Mouse (Mus musculus) neural tube, embryonic 14.5 days (tissue): ENCODE results near the gene Mylk. TPM values are rescaled to one million over a fixed set of nuclear protein-coding genes. Genes with fewer than 3 reads are reported as not detected.
A peak's percentile ranks its signal among the peaks of the same experiment; 100 is the strongest.

ENCODE experiments used
- ATAC-seq: fragments of 200-750 bp; cut with Nextera tagmentation; 2 replicates; pipeline ENCODE4 v1.8.0; 2017; ENCODE audit warnings: low read depth, mild to moderate bottlenecking, moderate TSS enrichment, moderate library complexity
- H3K27ac ChIP-seq: fragments of 300-500 bp; sonication (generic); 2 replicates; pipeline ENCODE4 v1.5.1; 2014; ENCODE audit warnings: low read depth, mild to moderate bottlenecking, control low read depth, low read length, moderate library complexity, mixed read lengths
- H3K27me3 ChIP-seq: fragments of 300-500 bp; sonication (generic); 2 replicates; pipeline ENCODE4 v1.6.1; 2014; ENCODE audit warnings: low read length; ENCODE audit not compliant: control insufficient read depth, insufficient read depth
- H3K36me3 ChIP-seq: fragments of 300-500 bp; sonication (generic); 2 replicates; pipeline ENCODE4 v1.6.1; 2014; ENCODE audit warnings: low read length, mixed read lengths; ENCODE audit not compliant: control insufficient read depth, insufficient read depth
- H3K4me1 ChIP-seq: fragments of 300-500 bp; sonication (generic); 2 replicates; pipeline ENCODE4 v1.6.1; 2014; ENCODE audit warnings: low read length; ENCODE audit not compliant: control insufficient read depth, insufficient read depth
- H3K4me2 ChIP-seq: fragments of 300-500 bp; sonication (generic); 2 replicates; pipeline ENCODE4 v1.6.1; 2014; ENCODE audit warnings: mild to moderate bottlenecking, low read depth, low read length, control low read depth
- H3K4me3 ChIP-seq: fragments of 300-500 bp; sonication (generic); 2 replicates; pipeline ENCODE4 v1.5.1; 2014; ENCODE audit warnings: low read depth, low read length, control low read depth, mixed read lengths
- H3K9ac ChIP-seq: fragments of 300-500 bp; sonication (generic); replicated peaks from 2 replicates; pipeline ENCODE4 v1.6.1; 2014; ENCODE audit warnings: low read depth, mild to moderate bottlenecking, control low read depth, low read length, mixed read lengths
- H3K9me3 ChIP-seq: fragments of 300-500 bp; sonication (generic); 2 replicates; pipeline ENCODE4 v1.6.1; 2016; ENCODE audit warnings: low read length; ENCODE audit not compliant: control insufficient read depth
- WGBS: fragments of 180-500 bp; shearing (Covaris S2); extraction: QIAGEN DNeasy Blood & Tissue Kit; methylation state at CpG from one replicate; pipeline ENCODE4 v1.1.7; 2014; 5-methylcytosine and 5-hydroxymethylcytosine counted together
- polyA plus RNA-seq: library from polyadenylated mRNA; unstranded; fragments of >200 nt; fragmentation: Nextera tagmentation; extraction: Ambion mirVana; gene quantifications from 2 replicates; pipeline ENCODE4 v1.2.1, GENCODE M21; 2014

Mylk gene
- polyA plus RNA-seq, 1 experiment from 2014 or later, result 1.5 TPM

DNA sequence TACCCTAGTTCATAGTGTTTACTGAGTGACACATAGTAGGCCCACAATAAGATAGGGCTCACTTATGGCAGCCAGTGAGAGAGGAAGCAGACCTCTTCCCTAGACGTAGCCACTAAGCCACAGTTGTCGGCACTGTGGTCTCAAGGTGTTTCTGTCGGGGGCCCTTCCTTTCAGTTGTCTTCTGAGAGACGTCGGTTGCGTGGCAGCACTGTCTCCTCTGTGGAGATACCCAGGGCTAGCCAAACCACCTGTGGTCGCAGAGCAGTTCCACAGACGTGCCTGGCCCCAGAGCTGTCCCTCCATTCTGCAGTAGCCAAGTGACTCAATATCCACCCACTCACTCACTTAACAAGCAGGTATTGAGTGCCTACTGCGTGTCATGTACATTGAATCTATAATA lies 205.9 kb downstream of the Mylk start:
- H3K9me3 ChIP-seq, result no peaks in the 10 kb centered on the region
- no peak overlapping the region for H3K27ac ChIP-seq
- ATAC-seq, result no peak
- no peaks in the 10 kb centered on the region for H3K27me3 ChIP-seq
- no peaks in the 10 kb centered on the region for H3K36me3 ChIP-seq
- H3K4me3 ChIP-seq, result no peak overlapping the region
- H3K4me2 ChIP-seq, result no peak overlapping the region
- no peaks in the 10 kb centered on the region for H3K4me1 ChIP-seq
- H3K9ac ChIP-seq, result no peak overlapping the region
- WGBS, result 90% methylated on average over 9 of the region's 9 CpGs

DNA sequence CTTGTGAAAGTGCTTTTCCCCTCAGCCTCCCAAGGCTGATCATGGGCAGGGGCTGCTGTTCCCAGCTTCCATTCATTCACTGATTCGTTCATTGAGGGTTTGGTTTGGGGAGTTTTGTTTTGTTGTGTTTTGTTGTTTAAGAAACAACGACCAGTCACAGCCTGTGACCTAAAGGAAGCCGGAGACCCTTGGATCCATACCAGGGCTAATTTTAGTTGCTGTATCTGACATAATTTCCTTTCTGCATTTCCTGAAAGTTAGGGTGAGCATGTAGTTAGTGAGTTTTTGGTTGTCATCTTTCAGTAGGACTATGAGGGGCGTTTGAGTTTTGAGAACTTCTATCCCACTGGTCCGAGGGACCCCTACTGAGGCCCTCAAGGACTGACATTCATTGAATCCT lies 207.2 kb downstream of the Mylk start:
- Histone ChIP-seq H3K4me3 (no peak overlapping the region), H3K9me3 (no peaks in the 10 kb centered on the region), H3K36me3 (no peaks in the 10 kb centered on the region), H3K4me2 (no peak overlapping the region), H3K27me3 (no peaks in the 10 kb centered on the region), H3K27ac (no peak overlapping the region), H3K4me1 (no peaks in the 10 kb centered on the region), H3K9ac (no peak overlapping the region)
- WGBS, result 83% methylated on average over 5 of the region's 5 CpGs
- no peak for ATAC-seq

DNA sequence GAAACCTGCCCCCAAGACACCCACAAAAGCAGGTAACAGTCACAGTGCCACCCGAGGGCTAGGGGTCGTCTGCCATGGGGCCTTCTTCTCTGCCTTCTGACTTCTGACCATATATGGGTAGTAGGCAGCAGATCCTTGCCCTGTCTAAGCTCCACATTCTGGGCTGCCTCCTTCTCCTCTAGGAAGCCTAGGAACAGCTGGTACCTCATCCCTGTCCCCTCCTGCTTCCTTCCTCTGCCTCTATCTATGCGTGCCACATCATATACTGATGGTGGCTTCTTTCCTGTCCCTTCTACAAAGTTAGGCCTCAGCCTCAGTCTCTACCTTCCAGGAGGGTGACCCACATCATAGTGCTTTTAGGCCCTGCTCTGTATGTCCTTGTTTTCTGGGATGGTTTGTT lies 207.8 kb downstream of the Mylk start:
- no peak overlapping the region for H3K4me3 ChIP-seq
- no peaks in the 10 kb centered on the region for H3K9me3 ChIP-seq
- ATAC-seq, result no peak
- no peak overlapping the region for H3K4me2 ChIP-seq
- no peaks in the 10 kb centered on the region for H3K36me3 ChIP-seq
- no peaks in the 10 kb centered on the region for H3K4me1 ChIP-seq
- no peak overlapping the region for H3K9ac ChIP-seq
- 71% methylated on average over 3 of the region's 3 CpGs for WGBS
- no peaks in the 10 kb centered on the region for H3K27me3 ChIP-seq
- H3K27ac ChIP-seq, result no peak overlapping the region

DNA sequence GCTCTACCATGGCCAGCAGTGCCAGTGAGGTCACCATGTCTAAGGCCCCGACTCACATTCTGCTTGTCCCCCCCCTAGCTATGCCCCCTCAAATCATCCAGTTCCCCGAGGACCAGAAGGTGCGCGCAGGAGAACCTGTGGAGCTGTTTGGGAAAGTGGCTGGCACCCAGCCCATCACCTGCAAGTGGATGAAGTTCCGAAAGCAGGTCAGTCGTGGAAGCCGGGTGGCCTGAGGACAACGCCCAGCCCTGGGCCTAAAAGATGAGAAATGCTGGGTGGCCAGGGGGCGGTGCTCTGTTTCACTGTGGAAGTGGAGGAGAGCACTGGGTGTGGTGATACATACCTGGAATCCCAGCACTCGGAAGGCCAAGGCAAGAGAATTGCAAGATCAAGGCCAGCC lies 208.5 kb downstream of the Mylk start:
- Histone ChIP-seq H3K36me3 (no peaks in the 10 kb centered on the region), H3K27me3 (no peaks in the 10 kb centered on the region), H3K4me2 (no peak overlapping the region), H3K4me1 (no peaks in the 10 kb centered on the region), H3K4me3 (no peak overlapping the region), H3K9ac (no peak overlapping the region), H3K9me3 (no peaks in the 10 kb centered on the region), H3K27ac (no peak overlapping the region)
- WGBS, result 98% methylated on average over 10 of the region's 10 CpGs
- ATAC-seq, result no peak

DNA sequence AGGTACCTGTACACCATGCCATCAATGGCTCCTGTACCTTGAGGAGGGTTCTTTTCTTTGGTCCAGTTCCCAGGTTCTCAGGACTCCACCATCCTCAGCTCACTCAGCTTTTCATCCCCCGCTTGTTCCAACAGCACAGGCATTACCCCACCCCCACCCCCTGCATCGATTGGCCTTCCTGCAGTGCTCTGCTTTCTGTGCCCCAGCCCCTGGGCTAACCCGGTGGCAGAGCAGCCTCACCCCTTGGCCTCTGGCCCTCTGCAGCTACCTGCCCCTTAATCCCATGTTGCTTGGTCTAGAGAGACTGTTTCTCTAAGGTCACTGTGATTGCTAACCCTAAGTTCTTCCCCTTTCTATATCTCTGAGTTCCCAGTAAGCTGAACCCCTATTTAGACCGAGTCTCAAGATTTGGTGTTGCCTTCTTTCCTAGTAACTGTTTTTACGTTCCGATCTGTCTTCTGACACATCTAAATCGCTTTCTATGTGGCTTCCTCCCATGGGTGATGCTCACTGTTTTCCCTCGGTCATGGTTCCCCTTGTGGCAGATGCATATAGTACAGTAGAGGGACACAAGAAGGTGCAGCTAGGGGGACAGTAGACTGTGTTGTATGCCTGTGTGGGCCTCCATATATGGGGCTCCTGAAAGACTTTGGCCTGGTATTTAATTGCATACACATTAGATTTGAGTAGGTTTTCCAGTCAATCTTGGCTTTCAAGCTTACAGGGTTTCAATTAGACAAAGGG lies 212.6 kb downstream of the Mylk start:
- Histone ChIP-seq H3K4me3 (no peak overlapping the region), H3K4me2 (no peak overlapping the region), H3K27me3 (no peaks in the 10 kb centered on the region), H3K9ac (no peak overlapping the region), H3K36me3 (no peaks in the 10 kb centered on the region), H3K4me1 (no peaks in the 10 kb centered on the region), H3K27ac (no peak overlapping the region), H3K9me3 (no peaks in the 10 kb centered on the region)
- no peak for ATAC-seq
- WGBS, result 71% methylated on average over 8 of the region's 8 CpGs

DNA sequence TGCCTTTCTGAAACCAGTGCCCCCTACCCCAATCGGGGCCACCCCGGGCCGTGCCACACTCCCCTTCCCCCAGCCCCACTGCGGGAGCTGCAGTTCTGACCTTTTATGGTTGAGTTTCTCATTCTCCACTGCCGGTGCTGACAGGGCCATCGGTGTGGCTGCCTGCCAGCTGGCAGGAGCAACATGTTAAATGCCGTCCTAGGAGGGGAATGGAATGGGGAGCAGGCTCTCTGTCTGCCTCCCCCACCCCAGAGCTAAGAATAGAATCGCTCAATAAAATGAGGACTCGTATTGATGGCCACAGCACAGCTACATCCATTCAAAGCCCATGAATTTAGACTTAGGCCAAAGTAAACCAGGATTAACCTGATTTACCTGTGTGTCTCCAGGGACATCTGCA lies 213.7 kb downstream of the Mylk start:
- 14% methylated on average over 9 of the region's 9 CpGs for WGBS
- Histone ChIP-seq H3K27ac (no peak overlapping the region), H3K4me1 (no peaks in the 10 kb centered on the region), H3K9me3 (no peaks in the 10 kb centered on the region), H3K36me3 (no peaks in the 10 kb centered on the region), H3K4me2 (no peak overlapping the region), H3K9ac (no peak overlapping the region), H3K27me3 (no peaks in the 10 kb centered on the region), H3K4me3 (no peak overlapping the region)
- ATAC-seq, result 0 out of 2 replicates have a peak, but pooled peaks have one; percentile 56

DNA sequence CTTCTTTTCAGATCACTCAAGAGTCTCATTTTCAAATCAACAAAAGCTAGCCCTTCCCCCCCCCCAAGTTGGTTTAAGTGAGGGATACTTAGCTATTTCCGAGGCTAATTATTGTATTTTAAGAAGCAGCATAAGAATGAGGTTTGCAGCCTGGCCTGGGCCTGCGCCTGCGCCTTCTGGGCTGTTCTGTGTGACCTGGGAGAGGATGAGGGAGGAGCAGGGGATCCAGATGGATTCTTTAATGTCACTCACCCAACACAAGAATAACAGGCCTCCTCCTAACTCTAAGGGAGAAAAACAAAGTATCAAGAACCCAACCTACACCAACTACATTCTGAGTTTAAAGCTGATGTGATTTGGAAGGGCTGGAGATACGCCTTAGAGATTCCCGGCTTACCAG lies 214.3 kb downstream of the Mylk start:
- no peak overlapping the region for H3K4me2 ChIP-seq
- no peaks in the 10 kb centered on the region for H3K36me3 ChIP-seq
- no peak overlapping the region for H3K4me3 ChIP-seq
- no peak overlapping the region for H3K9ac ChIP-seq
- no peaks in the 10 kb centered on the region for H3K9me3 ChIP-seq
- WGBS, result 81% methylated on average over 5 of the region's 5 CpGs
- H3K27ac ChIP-seq, result no peak overlapping the region
- H3K4me1 ChIP-seq, result no peaks in the 10 kb centered on the region
- no peaks in the 10 kb centered on the region for H3K27me3 ChIP-seq
- no peak for ATAC-seq

DNA sequence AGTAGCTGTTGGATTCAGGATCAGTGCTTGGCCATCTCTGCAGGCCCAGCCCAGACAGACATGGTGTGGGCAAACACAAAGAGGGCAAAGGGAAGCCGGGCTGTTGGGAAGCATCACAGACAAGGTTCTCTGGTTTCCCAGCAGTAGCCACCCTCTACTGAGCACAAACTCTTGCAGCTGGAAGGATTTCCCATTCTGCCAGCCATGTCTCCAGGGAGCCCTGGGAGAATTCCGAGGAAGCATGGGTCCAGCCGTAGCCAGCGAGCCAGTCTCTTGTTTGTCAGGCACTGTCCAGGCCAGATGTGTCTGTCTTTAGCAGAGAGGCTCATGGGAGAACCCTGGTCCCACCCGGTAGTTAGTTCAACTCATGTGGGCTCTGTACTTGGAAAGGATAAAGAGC lies 215.2 kb downstream of the Mylk start:
- Histone ChIP-seq H3K4me3 (no peak overlapping the region), H3K36me3 (no peaks in the 10 kb centered on the region), H3K4me2 (no peak overlapping the region), H3K27ac (no peak overlapping the region), H3K27me3 (no peaks in the 10 kb centered on the region), H3K9ac (no peak overlapping the region), H3K4me1 (no peaks in the 10 kb centered on the region), H3K9me3 (no peaks in the 10 kb centered on the region)
- no peak for ATAC-seq
- 73% methylated on average over 5 of the region's 5 CpGs for WGBS

DNA sequence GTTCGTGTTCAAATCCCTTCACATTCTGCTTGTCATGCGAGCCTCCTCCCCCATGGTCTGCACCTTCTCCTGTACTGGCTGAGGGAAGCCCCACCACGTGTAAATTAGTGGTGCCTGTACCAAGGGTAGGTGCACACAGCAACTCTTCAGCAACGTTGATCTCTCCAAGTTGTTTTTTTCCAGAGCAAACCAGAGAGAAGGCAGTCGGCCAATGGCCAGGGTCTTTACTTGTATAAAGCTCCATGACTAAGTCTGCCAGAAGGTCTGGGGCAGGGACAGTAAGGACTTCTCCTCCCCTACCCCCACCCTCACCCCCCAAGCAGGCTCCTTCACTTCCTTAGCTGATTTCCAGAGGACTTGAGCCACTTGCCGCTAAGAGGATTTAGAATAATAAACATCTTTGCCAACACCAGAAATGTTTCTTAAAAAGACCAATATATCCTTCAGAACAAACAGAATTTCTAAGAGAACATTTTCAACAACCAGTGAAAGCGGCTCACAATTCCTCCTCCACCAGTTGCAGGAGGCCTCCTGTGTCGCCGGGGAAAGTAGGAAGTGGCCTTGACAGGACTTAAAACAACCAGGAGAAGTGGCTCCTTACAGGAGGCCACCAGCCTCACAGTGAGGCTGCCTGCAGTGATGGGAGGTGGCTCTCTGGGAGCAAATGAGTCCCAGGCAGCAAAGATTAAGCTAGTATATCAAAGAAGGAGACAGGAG lies 216.0 kb downstream of the Mylk start:
- no peaks in the 10 kb centered on the region for H3K9me3 ChIP-seq
- H3K4me3 ChIP-seq, result no peak overlapping the region
- H3K36me3 ChIP-seq, result no peaks in the 10 kb centered on the region
- ATAC-seq, result no peak
- H3K4me1 ChIP-seq, result no peaks in the 10 kb centered on the region
- no peak overlapping the region for H3K9ac ChIP-seq
- no peaks in the 10 kb centered on the region for H3K27me3 ChIP-seq
- WGBS, result 74% methylated on average over 9 of the region's 9 CpGs
- H3K27ac ChIP-seq, result no peak overlapping the region
- no peak overlapping the region for H3K4me2 ChIP-seq
